Mouse (Mus musculus) gastrocnemius, adult 2 months (tissue): ENCODE data around the gene Hnrnpf. TPM values are rescaled to one million over a fixed set of nuclear protein-coding genes. Genes with fewer than 3 reads are reported as not detected.

Experiments
- DNase-seq: peaks from one replicate; pipeline ENCODE4 v3.0.0; 2022
- H3K27ac ChIP-seq: fragments of 200-600 bp; 2 replicates; pipeline ENCODE4 v1.8.1; 2022; ENCODE audit warnings: mild to moderate bottlenecking
- H3K4me3 ChIP-seq: fragments of 200-600 bp; 2 replicates; pipeline ENCODE4 v1.8.1; 2022; ENCODE audit warnings: mild to moderate bottlenecking, moderate library complexity
- CTCF ChIP-seq: fragments of 200-600 bp; IDR thresholded peaks from 2 replicates; pipeline ENCODE4 v1.8.1; 2022; ENCODE audit warnings: antibody characterized with exemption, mild to moderate bottlenecking, moderate library complexity
- intact Hi-C: fragments of 180-260 bp; cut with DNase I; formaldehyde crosslinking; loops from one replicate; pipeline ENCODE4 v1.15.1; 2025
- microRNA-seq: library from miRNA; unstranded; fragments of <30 nt; microRNA quantifications from one replicate; pipeline ENCODE4 v1.2.0, GENCODE M21; 2021
- total RNA-seq, 2 experiments: library from RNA; stranded (reverse); gene quantifications; 2 replicates each; pipeline ENCODE4 v1.2.3; 2021

Gene Hnrnpf
- total RNA-seq, 2 experiments from 2014 or later: 104 to 108 TPM

GRCm38 (mm10) chr6:117934301-117934700, 34.2 kb downstream of the Hnrnpf start:
- no peak overlapping the region for H3K4me3 ChIP-seq
- intact Hi-C loops: no loop called here
- DNase-seq: no peak
- no peak overlapping the region for H3K27ac ChIP-seq
- TF ChIP-seq CTCF: no peak

GRCm38 (mm10) chr6:117935681-117936612, 35.8 kb downstream of the Hnrnpf start:
- TF ChIP-seq CTCF: no peak
- H3K4me3 ChIP-seq: no peak overlapping the region
- H3K27ac ChIP-seq: no peak overlapping the region
- intact Hi-C loops: no loop called here
- no peak for DNase-seq

GRCm38 (mm10) chr6:117937222-117937932, 37.3 kb downstream of the Hnrnpf start, which contains the start of gene Fxyd4:
Gene Fxyd4, minus strand, starts transcription at chr6:117937692.
- H3K4me3 ChIP-seq: no peak within 1 kb of the TSS
- H3K27ac ChIP-seq: no peak within 1 kb of the TSS
- no peak for TF ChIP-seq CTCF
- DNase-seq: no peak
- intact Hi-C loops: no loop called here

- Histone ChIP-seq H3K27ac (no peak overlapping the region), H3K4me3 (no peak overlapping the region)
- DNase-seq: no peak
- intact Hi-C loops: no loop called here
- TF ChIP-seq CTCF: no peak
Observed at GRCm38 (mm10) chr6:117938951-117939350, 38.8 kb downstream of the Hnrnpf start.

- Histone ChIP-seq H3K4me3 (no peak overlapping the region), H3K27ac (no peak overlapping the region)
- no peak for DNase-seq
- intact Hi-C loops: no loop called here
- TF ChIP-seq CTCF: no peak
Observed at GRCm38 (mm10) chr6:117942769-117943168, 42.6 kb downstream of the Hnrnpf start.

- intact Hi-C loops: no loop called here
- no peak for TF ChIP-seq CTCF
- Histone ChIP-seq H3K27ac (no peak overlapping the region), H3K4me3 (no peak overlapping the region)
- DNase-seq: no peak
Observed at GRCm38 (mm10) chr6:117943899-117944298, 43.8 kb downstream of the Hnrnpf start.

GRCm38 (mm10) chr6:117952330-117952729, 52.2 kb downstream of the Hnrnpf start:
- TF ChIP-seq CTCF: peak; percentile 21; the same call in 1 of the 2 replicates
- intact Hi-C loops: no loop called here
- Histone ChIP-seq H3K27ac (no peak overlapping the region), H3K4me3 (no peak overlapping the region)
- no peak for DNase-seq

- DNase-seq: no peak
- Histone ChIP-seq H3K4me3 (no peak overlapping the region), H3K27ac (no peak overlapping the region)
- TF ChIP-seq CTCF: no peak
- intact Hi-C loops: no loop called here
Observed at GRCm38 (mm10) chr6:117956161-117956560, 56.0 kb downstream of the Hnrnpf start.

GRCm38 (mm10) chr6:117956851-117957501, 56.9 kb downstream of the Hnrnpf start:
- intact Hi-C loops: no loop called here
- Histone ChIP-seq H3K27ac (no peak overlapping the region), H3K4me3 (no peak overlapping the region)
- TF ChIP-seq CTCF: no peak
- DNase-seq: no peak

GRCm38 (mm10) chr6:117963201-117963600, 63.1 kb downstream of the Hnrnpf start:
- no peak for DNase-seq
- Histone ChIP-seq H3K4me3 (no peak overlapping the region), H3K27ac (no peak overlapping the region)
- intact Hi-C loops: no loop called here
- no peak for TF ChIP-seq CTCF

- H3K4me3 ChIP-seq: no peak overlapping the region
- TF ChIP-seq CTCF: no peak
- intact Hi-C loops: no loop called here
- H3K27ac ChIP-seq: no peak overlapping the region
- no peak for DNase-seq
Observed at GRCm38 (mm10) chr6:117966729-117967128, 66.6 kb downstream of the Hnrnpf start.

Small RNA genes within 50 kb of the gene (microRNA-seq; reads per million reads assigned to microRNA genes)
- gene Gm25535: not detected

Other genes starting within 250 kb of the Hnrnpf start
- 10 to 100 TPM; 39.9 to 42.3 TPM for gene Zfp637, start 59.1 kb upstream of the Hnrnpf start, total RNA-seq
- gene Zfp239, start 38.2 kb upstream of the Hnrnpf start, total RNA-seq: under 1 TPM; 0.59 to 0.75 TPM
- not detected for gene Fxyd4, start 37.4 kb downstream of the Hnrnpf start, total RNA-seq
- gene Rasgef1a, start 111.1 kb downstream of the Hnrnpf start, total RNA-seq: under 1 TPM in 1 of 2 experiments, not detected in 1; 0.18 TPM
- 10 to 100 TPM; 30.9 to 32.8 TPM for gene Csgalnact2, start 238.8 kb downstream of the Hnrnpf start, total RNA-seq